Mouse (Mus musculus) urinary bladder, postnatal 4 days (tissue): Measurements from ENCODE around the gene Gm20388.

Experiments used
- DNase-seq, 2 experiments: peaks; one replicate each; pipeline ENCODE4 v3.0.0; 2021 to 2022; ENCODE audit warnings: low spot score in 2 of 2

Gene Gm20388

DNA sequence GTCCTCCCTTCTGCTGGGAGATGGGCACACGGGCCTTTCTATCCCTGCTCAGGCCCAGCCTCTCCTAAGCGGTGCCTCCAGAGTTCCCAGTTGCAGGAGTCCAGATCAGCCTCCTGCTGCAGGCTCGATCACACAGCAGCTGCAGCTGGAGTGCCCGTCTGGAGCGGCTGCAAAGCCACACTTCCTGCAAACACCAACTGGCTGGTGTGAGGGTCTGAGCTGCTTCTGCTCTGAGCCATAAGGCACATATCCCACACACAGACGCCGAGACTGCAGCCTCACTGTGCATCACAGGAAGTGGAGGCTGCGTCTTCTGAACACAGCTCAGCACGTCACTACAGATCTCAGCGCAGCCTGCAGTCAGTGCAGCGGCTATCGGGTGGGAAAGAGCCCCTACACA, 2756.2 kb downstream of the Gm20388 start:
- no peak for DNase-seq

DNA sequence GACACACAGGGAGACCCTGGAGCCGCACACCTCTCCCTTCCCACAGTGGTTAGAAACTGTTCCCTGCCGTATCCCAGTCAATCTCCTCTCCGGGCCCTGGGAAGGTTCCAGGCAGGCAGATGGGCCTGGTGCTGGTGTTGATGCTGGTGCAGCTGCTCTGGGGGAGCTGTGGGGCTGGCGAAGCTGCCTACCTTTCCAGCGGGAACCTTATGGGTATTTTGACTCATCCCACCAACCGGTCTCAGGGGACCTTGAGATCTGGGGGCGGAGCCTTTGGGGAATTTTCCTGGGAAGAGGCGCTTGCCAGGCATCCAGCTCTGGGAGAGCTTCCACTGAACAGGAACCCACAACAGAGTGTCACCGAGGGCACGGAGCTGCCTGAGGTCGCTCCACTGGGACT, 2757.2 kb downstream of the Gm20388 start:
- no peak for DNase-seq

DNA sequence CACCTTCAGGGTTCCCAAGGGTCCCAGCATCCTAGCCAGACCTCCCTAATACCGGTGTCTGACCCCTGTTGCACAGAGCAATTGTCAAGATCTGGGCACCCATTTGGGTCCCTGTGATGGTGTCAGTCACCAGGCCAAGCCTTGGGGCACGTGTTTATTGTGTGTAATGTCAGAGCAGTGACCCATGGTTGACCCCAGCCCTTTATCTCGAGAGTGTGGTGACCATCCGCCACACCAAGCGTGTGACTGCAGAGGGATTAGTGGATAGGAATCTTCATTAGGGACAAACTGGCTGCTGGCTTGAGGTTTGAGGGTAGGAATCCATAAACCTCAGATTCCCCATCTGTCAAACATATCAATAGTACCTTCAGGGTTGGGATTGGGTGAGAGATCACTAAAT, 2758.7 kb downstream of the Gm20388 start:
- DNase-seq = no peak

DNA sequence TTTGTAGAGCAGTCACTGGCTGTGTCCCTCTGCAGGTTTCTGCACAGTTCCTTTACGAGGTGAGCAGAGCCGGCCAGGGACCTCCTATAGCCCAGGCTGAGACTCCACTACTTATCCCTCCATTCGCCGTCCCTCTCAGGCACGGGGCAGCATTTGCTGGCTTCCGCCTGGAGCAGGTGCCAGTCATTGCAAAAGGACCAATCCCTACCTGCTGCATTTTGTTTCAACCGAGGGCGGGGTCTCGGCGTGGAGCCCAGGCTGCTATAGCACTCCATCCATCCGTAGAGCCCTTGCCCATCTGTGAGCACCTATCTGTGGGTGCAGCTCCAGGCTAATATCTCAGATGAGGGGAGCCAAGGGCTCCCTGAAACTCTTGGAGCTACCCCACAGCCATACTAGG, 2759.4 kb downstream of the Gm20388 start:
- DNase-seq = no peak

DNA sequence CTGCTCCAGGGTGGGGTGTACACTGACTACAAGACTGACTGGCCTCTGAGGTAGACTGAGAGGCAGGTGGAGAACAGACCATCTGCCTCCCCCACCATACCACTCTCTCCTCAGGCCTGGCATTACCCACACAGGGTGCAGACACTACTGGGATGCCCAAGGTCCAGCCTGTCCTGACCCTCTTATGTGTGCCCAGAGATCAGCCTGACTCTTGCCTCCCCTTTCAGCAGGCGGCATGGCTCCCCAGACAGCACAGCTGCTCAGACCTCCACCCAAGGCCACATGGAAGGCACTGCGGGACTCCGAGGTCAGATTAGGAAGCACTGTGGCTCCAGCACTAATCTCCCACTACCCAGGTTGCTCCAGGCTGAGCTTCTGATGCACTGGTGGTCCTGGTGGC, 2760.1 kb downstream of the Gm20388 start:
- no peak for DNase-seq

DNA sequence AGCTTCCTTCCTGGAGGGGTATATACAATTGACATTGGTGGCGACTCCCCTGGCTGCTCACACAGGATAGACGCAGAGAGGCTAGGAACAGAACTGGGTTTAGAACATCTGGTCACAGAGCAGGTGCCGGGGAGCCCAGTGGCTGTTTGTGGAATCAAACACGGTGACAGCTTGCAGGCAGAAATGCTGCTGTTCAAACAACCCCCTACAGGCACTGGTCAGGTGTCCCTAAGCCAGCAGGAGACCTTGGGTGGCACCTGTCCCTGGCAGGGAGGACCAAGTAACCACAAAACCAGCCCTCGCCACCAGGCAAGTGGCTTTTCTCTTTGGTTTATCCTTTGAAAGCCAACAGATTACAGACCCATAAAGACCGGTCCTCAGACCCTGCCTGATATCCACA, 2761.3 kb downstream of the Gm20388 start:
- DNase-seq = no peak

DNA sequence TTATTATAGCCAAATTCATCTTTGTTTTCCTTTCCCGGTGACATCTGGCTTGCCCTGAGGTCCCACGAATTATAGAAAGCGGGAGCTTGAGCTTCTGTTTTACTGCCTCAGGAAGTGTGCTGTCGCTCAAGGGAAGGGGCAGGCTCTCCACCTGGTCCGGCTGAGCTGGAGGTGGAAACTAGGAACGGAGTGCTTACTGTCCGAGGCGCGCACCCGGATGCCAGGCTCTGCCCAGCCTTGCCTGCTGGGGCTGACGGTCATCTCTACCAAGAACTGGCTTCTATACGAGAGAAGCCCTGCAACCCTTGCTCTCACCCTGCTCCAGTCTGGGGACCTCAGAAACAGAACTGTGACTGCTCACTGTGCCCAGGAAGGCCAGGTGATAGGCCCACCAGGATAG, 2763.3 kb downstream of the Gm20388 start:
- DNase-seq = no peak

DNA sequence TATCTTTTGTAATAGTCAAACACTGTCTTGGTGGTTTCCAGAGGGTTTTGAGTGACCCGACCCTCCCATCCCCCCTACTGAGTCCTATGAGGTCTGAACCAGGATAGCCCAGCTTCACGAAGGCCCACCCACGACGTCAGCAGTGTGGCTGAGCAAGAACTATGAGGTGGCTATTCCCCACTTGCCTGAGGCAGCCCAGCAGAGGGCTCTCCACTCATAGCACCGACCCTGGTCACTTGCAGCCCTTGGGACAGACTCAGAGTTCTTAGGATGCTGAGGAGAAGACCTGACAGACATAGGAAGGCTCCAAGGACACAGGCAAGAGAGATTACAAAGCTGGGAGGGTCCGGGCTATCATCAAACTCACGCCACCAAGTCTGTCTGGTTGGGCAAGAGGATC, 2764.4 kb downstream of the Gm20388 start:
- DNase-seq = no peak

DNA sequence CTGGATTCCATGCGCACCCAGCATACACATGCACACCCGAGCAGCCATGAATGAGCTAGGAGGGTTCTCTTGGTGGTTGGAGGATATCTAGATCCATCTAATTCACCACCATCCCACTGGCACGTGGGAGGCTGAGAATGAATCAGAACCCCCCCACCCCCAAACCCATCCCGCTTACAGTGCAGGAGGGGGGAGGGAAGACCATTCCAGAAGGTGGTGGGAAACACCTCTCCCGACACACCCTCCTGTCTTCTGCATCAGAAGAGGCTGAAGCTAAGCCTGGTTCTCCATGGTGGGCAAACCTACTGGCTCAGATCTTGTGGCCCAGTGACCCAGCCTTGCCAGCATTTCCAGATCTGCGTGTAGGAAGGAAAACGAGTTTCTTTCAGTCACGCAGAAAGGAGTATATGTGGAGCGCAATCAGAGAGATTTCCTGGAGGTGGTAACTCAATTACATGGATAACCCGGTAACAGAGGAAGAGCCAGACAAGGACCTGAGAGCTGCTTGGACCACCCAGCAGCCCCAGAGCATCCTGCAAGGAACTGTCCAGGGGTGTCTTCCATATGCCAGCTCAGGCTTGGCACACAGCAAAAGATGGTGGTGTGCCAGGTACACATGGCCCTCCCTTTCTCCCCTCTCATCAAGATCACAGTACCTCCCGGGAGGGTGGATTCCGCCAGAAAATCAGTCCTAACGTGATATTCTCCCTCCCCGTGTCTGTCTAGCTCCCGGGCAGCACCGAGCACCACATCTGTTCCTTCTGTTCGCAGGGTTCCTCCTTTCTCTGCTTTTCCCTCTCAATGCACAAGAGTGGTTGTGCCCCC, 2765.2 kb downstream of the Gm20388 start:
- no peak for DNase-seq

DNA sequence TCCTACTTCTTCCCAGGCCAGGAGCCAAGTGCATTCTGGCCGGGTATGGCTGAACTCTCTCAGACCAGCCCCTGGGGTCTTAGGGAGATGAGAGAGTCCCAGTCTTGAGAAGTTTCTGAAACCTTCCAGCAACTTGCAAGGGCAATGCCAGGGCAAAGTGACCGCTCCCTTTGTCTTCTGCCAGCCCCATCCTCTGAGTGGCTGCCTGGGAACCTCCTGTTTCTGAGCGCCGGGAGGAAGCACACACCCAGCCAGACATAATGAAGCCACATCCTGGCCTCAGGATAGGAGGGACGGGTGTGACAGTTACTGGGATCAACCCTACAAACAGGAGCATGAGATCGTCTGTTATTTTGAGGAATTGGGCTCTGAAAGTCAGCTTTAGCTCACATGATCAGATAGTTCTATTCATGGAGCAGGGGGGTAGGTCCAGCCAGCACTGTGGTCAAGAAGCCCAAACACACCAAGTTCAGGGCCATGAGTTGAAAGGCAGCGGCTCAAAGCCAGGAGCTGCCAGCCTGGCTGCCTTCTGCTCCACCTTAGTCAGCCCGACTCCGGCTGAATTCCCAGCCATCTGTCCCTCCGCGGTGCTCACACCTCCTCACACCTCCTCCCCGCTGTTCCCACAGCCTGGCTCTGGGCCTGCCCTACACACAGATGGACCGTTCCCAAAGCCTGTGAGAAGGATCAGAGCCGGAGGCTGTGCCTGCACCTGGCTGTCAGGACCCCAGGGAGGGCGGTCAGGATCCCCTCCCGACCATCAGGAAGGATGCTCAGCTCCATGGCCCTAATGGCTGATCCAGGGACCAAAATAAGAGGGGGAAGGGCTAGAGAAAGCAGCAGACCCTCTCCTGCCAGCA, 2766.2 kb downstream of the Gm20388 start:
- no peak for DNase-seq

DNA sequence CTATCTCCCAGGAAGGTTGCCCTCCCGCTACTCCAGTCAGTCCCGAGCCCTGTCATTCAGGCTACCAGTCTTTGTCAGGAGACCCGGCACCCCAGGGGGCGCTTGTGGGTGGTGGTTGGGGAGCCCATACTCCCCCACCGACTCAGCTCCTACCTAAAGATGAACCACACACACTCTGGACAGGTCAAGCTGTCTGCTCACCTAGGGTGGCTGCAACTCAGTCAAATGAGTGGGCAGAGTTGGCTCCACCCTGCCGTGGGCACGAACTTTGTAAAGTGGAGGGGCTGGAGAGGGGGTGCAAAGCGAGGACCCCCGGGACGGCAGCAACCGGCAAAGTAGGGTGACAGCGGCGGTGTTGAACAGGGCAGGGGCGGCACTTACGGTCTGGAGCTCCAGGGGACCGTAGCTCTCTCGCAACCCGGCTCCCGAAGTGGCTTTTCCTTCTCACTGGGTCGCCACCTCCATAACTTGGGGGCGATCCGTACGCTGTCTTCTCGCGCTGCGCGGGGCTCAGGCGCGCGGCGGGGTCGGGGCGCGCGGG, 2766.9 kb downstream of the Gm20388 start:
- DNase-seq = no peak

DNA sequence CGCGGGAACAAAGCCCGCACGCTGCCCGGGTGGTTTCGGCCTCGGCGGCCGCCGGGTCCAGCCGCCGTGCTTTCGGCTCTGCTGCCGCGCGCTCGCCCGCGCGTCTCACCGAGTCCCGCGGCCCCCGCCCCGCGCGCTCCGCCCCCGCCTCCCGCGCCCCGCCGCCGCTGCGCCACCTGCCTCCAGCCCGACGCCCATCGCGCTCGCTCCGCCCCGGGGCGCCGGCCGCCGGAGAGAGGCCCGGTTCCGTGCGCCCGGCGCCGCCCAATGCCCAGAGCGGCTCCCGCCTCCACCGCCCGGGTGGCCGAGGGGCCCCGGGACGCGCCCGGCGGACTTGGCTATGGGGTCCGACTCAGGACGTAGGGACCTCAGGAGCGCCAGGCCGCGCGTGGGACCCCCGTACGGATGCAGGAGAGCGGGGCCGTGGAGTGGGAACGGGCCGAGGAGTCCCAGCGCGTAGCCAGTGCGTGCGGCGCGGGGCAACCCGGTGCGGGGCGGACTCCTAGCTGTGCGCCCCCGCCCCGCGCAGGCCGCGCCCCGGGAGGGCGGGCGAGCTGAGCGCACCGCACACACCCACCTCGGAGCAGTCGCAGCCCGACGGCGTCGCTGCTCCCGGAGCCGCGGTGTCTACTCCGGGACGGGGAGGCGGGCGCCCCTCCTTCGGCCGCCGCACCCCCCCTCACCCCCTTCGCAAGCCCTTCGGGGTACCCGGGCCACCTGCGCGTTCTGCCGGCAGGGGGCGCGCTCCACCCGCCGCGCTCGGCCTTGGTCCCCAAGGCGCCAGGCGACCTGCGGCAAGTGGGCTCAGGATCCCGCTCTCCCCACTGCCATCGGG, 2767.6 kb downstream of the Gm20388 start:
- peak; percentile 65 to 75 for DNase-seq

DNA sequence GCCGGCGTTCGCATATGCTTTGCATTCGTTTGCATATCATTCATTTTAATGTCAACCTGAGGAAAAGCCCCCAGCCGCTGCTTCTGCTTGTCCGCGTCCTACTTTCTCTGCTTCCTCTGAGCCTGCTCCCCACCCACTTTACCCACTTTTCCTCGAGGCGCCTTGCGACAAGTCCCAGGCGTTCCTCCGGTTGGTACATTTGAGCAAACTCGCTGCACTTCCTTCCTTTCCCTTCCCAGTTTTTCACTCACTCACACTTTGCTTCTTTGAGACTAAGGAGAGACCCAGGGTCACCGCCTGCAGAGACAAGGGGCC, 2768.2 kb downstream of the Gm20388 start:
- DNase-seq = no peak

DNA sequence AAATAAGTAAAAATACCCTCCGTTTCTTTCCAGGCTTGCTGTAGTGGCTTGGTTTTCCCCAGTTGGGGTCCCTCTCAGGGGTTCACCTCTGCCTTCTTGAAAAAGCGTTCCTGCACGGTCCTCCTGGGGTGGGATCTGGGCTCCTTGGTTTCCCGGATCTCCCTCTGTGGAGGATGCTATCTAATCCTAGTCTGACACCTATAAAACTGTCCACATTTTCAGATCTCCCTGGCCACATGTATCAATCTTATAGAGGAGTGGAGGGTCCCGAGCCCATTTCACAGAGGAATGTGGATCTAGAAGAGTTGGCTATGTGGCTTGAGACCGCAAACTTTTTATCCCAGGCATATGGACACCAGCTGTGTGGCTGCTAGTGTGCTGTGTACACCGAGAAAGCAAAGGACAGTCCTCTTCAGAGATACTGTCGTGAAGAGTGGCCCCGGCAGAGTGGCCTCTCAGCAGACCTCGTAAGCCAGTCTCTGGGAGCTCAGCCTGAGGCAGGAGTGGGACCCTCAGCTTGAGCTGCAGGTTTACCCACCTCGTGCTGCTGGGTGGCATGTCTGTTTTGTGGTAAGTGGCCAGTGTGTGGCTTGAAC, 2768.8 kb downstream of the Gm20388 start:
- no peak for DNase-seq

DNA sequence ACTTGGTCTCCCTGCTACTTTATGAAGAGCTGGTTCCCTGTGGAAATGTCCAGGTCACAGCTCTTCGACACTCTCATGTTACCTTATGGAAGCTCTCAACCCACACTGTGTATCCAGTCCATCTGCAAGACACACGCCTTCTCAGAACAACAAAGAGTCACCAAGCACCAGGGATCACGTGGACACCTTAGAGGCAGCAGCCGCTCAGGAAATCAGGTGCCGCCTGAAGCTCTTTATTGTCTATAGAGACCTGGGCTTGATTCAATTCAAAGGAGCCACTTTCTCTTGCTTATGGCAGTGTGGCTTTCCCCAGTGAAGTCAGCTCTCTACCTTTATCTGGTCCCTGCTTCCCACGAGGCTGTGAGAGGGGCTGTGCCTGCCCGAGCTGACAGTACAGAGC, 2769.5 kb downstream of the Gm20388 start:
- no peak for DNase-seq

DNA sequence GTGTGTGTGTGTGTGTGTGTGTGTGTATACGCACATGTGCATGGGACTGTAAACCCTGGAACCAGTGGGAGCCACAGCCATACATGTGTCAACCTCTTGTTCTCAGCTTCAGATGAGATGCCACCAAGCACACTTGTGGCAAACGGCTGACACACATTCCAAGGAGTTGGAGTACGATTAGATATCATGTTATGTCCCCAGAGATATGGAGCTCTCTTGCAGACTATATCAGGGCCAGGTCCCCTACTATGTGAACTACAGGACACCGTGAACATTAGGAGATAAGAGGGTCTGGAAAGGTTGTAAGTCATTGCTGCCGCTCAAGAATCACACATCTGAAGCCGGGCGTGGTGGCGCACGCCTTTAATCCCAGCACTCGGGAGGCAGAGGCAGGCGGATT, 2772.2 kb downstream of the Gm20388 start:
- no peak for DNase-seq

DNA sequence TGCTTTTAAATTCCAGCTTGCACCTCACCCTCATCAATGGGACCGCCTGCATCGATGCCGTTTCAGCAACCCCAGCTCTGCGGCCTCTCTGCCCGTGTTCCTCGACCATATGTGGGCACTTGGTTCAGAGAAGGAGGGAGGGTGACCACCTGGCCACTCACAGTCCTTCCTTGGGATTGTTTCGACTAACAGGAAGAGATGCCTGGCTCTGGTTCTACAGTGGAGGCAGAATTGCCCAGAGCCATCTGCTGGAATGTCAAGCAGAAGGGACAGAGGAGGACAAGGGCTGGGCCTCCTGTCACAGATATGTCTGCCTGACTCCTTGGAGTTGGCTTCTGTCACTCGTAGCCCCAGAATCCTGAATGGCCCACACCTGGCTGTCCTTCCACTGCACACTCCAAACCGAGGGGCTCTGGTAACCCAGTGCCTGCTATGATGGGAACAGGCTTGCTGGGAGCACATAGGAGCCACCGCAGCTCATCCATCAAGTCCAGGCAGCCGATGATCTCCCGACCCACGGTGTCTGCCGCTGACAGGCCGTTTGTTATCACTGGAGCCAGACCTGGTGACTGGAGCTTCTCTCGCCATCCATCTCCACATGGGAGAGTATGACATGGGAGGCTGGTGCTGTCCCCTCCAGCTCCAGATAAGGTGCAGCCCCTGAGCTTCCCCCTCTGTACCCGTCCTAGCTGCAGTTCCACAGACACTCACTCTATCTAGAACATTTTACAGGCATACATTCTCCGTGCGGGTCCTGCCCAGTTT, 2774.6 kb downstream of the Gm20388 start:
- DNase-seq = no peak

DNA sequence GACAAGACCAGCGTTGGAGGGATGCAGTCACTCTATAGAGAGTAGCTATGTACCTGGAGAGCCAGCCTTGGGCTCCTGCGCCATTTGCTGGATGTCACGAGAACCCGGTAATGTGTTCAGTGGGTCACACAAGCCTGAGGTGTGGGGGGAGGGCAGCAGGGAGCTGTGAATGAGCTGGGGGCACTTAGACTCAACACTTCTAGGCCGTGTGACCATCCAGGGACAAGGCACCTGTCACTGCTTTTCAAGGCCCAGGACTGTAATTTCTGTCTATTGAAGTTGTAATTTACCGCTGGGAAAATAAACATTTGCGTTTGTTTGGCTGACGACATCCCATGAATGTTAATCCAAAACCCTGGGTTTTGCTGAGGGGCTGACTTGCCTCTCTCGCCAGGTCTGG, 2776.2 kb downstream of the Gm20388 start:
- no peak for DNase-seq

DNA sequence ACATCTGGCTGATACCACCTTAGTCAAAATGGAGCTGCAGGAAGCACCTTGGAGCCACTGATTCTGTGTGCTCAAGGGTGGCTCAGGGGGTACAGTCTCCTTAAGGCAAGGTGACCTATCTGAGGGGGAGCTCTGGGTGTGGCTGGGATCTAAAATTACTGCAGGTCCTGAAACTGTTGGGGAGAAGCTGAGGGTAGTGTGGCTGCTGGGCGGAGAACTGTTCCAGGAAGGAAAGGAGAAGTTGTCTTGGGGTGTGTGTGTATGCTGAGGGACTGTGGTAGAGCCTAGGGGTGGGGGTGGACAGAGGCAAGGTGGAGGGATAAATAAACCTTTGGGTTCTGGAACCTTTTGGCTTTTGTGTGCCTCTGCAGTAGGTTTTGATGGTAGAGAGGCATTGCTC, 2778.7 kb downstream of the Gm20388 start:
- no peak for DNase-seq

DNA sequence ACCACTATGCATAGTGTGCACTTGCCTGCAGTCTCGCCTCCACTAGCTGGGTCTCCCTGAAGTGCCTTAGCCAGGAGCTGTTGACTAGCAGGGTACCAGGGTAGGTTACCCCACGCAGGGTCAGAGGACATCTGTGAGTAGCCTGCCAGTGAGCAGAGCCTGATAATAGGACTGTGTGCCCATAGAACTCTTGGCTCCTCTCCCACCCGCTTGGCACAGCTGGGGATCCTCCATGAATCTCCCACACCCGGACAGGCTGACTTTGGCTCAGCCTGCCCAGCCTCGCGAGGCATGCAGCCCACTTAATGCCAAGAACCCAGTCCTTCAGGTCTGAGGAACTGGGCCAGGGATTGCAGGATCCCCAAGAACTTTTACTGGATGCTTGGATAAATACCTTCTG, 2780.4 kb downstream of the Gm20388 start:
- peak in 1 of 2 experiments; percentile 41 for DNase-seq

DNA sequence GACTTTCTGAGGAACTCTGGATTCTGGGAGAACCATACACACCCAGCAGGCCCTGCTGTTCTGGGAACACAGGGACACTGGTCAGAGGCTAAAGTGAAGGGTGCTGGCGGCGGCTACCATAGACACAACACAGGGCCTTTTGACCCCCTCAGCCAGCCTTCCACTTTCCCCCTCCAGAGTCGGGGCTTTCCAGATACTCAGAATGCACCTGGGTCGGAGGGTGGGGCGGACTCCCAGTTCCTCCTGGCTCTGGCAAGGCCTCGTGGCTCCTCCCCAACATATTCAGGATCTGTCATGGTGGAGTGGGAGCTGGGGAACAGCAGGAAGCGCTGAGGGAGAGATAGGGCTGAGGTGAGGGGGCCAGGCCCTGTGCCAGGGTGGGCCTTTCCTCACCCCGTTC, 2781.5 kb downstream of the Gm20388 start:
- DNase-seq = no peak
